23 mouse cellular contexts compared by ENCODE assay signal in the genomic region with DNA sequence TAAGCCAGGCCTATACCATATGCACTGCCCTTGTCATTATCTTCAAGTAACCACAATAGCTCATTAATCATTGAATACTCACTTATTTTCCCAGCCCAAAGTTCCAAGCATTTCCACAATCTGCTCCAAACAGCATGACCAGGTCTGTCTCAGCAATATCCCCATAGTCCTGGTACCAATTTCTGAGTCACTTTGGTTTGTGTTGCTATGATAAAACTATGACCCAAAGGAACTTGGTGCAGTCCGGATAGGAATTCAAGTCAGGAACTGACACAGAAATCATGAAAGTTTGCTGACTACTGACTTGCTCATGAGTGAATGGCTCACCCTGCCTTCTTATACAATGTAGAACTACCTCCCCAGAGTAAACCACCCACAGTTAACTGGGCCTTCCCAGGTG.
A peak's percentile ranks its signal among the peaks of the same experiment; 100 is the strongest.
DNase-seq lines count a peak whose midpoint lies in the region; TF ChIP-seq lines count a peak whose summit lies in the region.
"Had no signal": no experiment of that assay in that cellular context is flagged by ENCODE, and none has a peak within 500 bp of the region (broad histone marks: within the 10 kb centered on the region; RNA-seq: fewer than 3 reads in every experiment).

No protein-coding gene starts in this region.

- no peak overlapping the region for H3K4me3 ChIP-seq in heart, embryonic 10.5 days
- no peak overlapping the region for H3K4me3 ChIP-seq in embryonic fibroblast, embryonic 13.5 days (ENCODE audit: insufficient read depth, low read length)
- H3K4me3 ChIP-seq: embryonic facial prominence, embryonic 13.5 days; embryonic facial prominence, embryonic 15.5 days; forebrain, embryonic 10.5 days; forebrain, embryonic 12.5 days had no signal

- no peaks in the 10 kb centered on the region for H3K36me3 ChIP-seq in heart, embryonic 10.5 days
- H3K36me3 ChIP-seq: embryonic facial prominence, embryonic 13.5 days; embryonic facial prominence, embryonic 15.5 days; forebrain, embryonic 10.5 days; forebrain, embryonic 12.5 days; G1E had no signal

- no peak overlapping the region for H3K27ac ChIP-seq in heart, embryonic 10.5 days
- H3K27ac ChIP-seq in embryonic fibroblast, embryonic 13.5 days (ENCODE audit: insufficient read depth, low read length): peak overlapping the region; percentile 68
- H3K27ac ChIP-seq: embryonic facial prominence, embryonic 13.5 days; embryonic facial prominence, embryonic 15.5 days; forebrain, embryonic 10.5 days; forebrain, embryonic 12.5 days had no signal

- no peak for TF ChIP-seq POLR2A in embryonic fibroblast, embryonic 13.5 days (IDR thresholded peaks at IDR 0.05; ENCODE audit: low read depth, low read length)

- peaks cover 4% of the 10 kb centered on the region; the same call in 1 of the 2 replicates for H3K4me1 ChIP-seq in heart, embryonic 10.5 days
- H3K4me1 ChIP-seq in embryonic fibroblast, embryonic 13.5 days (ENCODE audit: control insufficient read depth, insufficient read depth, low read length): peaks cover 11% of the 10 kb centered on the region
- H3K4me1 ChIP-seq: embryonic facial prominence, embryonic 13.5 days; embryonic facial prominence, embryonic 15.5 days; forebrain, embryonic 10.5 days; forebrain, embryonic 12.5 days had no signal

- no peaks in the 10 kb centered on the region for H3K9me3 ChIP-seq in heart, embryonic 10.5 days
- H3K9me3 ChIP-seq: embryonic facial prominence, embryonic 13.5 days; embryonic facial prominence, embryonic 15.5 days; forebrain, embryonic 10.5 days; forebrain, embryonic 12.5 days had no signal

- peak; percentile 11 for DNase-seq in heart, embryonic 10.5 days (ENCODE audit: low spot score)
- DNase-seq in heart, adult 18-20 months: no peak
- no peak for DNase-seq in left cerebral cortex, adult 11 months (ENCODE audit: low spot score)
- DNase-seq in spleen, adult 18-20 months: no peak
- DNase-seq: adrenal gland, adult 8-10 months; adrenal gland, postnatal 14 days; adrenal gland, postnatal 36 days; B cell, adult 2 months; cerebellum, adult 11 months; cerebellum, adult 18-20 months; cerebellum, adult 8-10 months; cerebellum, adult 9-11 months; cerebellum, postnatal 14 days; cerebellum, postnatal 36 days; embryo, embryonic 11 days had no signal

- no peak for TF ChIP-seq CTCF in embryonic fibroblast, embryonic 13.5 days (IDR thresholded peaks at IDR 0.05; ENCODE audit: borderline replicate concordance, insufficient read depth, low read length)

- H3K27me3 ChIP-seq in heart, embryonic 10.5 days (ENCODE audit: insufficient read depth, poor library complexity, severe bottlenecking): no peaks in the 10 kb centered on the region
- H3K27me3 ChIP-seq: CH12.LX; embryonic facial prominence, embryonic 13.5 days; embryonic facial prominence, embryonic 15.5 days; forebrain, embryonic 12.5 days; Patski had no signal

- WGBS in heart, embryonic 10.5 days: 88% methylated on average over 1 of the region's 1 CpGs
